Mouse (Mus musculus) lung, postnatal 36 days (tissue): ENCODE data around the gene Kif1b.

ENCODE experiments used
- DNase-seq: peaks from one replicate; pipeline ENCODE4 v3.0.0; 2022; ENCODE audit warnings: mixed read lengths

Kif1b gene

DNA sequence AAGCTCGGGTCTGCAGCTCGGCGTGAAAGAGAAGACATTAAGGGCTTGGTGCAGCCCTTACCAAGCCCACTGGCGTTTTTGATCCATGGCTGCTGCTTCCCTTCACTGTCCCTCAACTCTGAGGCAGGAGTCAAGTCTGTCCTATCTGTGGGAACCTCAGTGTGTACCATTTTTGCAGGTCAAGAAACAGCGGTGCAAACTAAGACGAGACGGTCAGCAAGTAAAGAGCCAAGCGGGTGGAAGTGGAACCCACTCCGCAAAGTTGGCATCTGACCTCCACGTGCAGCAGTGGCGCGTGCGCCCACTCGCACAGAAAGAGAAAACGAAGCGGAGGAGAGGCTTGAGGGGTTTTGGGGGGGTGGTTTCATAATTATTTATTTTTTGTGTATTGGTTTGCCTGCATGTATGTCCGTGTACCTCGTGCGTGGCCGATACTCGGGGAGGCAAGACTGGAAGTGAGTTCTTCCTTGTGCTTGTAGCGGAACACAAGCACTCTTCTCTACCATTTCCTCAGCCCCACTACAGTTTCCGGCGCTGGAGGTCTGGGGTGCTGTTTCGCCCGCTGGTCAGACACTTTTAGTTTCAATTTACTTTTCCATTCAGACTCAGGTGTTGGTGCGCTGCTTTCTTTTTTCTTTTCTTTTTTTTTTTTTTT lies 140.4 kb downstream of the Kif1b start:
- DNase-seq, result peak; percentile 61

GRCm38 (mm10) chr4:149166215-149166946 lies 141.1 kb downstream of the Kif1b start, which contains the start of gene Pgd:
Gene Pgd (minus strand): TSS chr4:149166771.
- peak; percentile 99 for DNase-seq

DNA sequence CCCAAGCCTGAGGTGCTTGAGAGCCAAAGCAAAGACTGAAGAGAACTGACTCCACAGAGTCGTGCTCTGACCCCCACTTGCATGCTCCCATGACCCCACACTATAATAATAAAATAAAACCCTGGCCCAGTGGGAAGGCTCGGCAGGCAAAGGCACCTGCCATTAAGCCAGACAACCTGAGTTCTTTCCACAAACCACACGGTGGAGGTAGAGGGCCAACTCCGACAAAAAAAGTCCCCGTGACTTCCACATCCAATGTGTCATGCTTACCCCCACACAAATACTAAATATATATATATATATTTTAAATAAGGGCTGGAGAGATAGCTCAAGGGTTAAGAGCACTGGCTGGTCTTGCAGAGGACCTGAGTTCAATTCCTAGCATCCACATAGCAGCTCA lies 143.3 kb downstream of the Kif1b start:
- no peak for DNase-seq

GRCm38 (mm10) chr4:149163196-149163595 lies 144.3 kb downstream of the Kif1b start:
- no peak for DNase-seq

GRCm38 (mm10) chr4:149161166-149161565 lies 146.3 kb downstream of the Kif1b start:
- peak; percentile 67 for DNase-seq

DNA sequence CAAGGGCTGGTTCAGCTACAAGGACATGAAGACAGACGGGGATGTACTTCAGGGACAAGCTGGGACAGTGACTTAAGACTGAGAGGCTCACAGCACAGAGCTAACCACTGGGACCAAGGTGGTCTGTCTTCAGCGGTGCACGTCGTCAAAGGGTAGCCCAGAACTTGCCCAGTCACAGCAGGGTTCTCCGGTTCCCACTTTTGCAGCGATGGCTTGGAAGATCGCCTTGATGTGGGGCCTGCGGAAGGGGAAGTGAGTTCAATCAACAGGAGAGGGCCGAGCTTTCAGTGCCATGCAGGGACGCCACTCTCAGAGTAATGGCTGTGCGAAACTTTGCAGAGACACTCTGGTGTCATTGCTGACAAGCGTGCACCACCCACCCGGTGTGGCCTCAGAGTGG lies 147.6 kb downstream of the Kif1b start:
- no peak for DNase-seq

GRCm38 (mm10) chr4:149159203-149159602 lies 148.3 kb downstream of the Kif1b start:
- no peak for DNase-seq

- no peak for DNase-seq
These were observed 150.0 kb downstream of the Kif1b start for GRCm38 (mm10) chr4:149157415-149157973.

GRCm38 (mm10) chr4:149155711-149156110 lies 151.8 kb downstream of the Kif1b start:
- DNase-seq, result peak; percentile 72

DNA sequence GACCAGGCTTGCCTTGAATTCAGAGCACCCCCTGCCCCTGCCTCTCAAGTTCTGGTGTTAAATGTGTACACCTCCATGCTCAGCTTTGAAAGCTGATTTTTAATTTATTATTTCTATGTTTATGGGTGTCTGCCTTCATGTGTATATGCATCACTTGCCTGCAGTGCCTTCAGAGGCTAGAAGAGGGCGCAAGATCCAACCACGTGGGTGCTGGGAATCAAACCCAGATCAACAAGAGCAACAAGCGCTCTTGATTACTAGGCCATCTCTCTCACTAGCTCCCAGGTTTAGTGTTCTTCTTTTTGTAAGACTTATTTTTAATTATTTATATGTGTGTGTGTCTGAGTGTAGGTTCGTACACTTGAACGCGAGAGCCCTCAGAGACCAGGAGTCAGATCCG lies 152.6 kb downstream of the Kif1b start:
- no peak for DNase-seq

- DNase-seq, result no peak
These were observed 156.8 kb downstream of the Kif1b start for GRCm38 (mm10) chr4:149150721-149151120.

DNA sequence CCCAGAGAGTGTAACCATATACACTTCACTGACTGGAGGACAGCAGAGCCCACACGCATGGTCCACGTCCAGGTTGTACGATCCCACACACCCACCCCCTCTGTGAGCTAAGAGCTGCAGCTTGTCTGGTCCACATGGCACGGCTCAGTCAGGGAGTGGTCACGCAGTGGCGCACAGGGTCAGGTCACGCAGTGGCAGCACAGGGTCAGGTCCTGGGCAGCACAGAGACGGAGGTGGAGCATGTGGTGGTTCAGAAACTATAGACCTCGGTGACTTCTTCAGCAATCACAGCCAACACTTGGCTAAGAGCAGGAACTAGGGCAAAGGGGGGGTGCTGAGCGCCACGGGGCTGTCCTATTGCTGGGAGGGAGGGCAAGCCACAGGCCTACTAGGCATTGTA lies 157.2 kb downstream of the Kif1b start:
- peak; percentile 41 for DNase-seq

- DNase-seq, result peak; percentile 51
These were observed 157.9 kb downstream of the Kif1b start for GRCm38 (mm10) chr4:149149611-149150010.

DNA sequence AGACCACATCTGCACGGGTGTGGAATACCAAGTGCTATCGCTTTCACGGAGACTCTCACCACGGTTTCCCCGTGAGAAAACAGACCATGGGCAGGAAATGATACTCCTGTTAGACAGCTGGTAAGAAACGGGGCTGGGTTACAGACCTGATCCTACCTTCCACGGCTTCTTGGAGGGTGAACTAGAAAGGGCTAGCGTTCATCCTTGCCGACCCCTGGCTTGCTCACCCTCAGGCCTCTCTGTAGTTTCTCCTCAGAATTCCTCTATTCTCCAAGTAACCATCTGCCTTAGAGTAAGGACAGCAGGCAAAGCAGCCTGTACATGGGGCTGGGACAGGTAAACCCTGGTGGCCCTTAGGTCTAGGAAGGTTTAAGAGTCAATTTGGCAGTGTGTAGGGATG lies 158.3 kb downstream of the Kif1b start:
- no peak for DNase-seq

- DNase-seq, result no peak
These were observed 159.4 kb downstream of the Kif1b start for GRCm38 (mm10) chr4:149148084-149148483.

- DNase-seq, result no peak
These were observed 160.0 kb downstream of the Kif1b start for GRCm38 (mm10) chr4:149147528-149147927.

- no peak for DNase-seq
These were observed 162.3 kb downstream of the Kif1b start for GRCm38 (mm10) chr4:149145151-149145550.

DNA sequence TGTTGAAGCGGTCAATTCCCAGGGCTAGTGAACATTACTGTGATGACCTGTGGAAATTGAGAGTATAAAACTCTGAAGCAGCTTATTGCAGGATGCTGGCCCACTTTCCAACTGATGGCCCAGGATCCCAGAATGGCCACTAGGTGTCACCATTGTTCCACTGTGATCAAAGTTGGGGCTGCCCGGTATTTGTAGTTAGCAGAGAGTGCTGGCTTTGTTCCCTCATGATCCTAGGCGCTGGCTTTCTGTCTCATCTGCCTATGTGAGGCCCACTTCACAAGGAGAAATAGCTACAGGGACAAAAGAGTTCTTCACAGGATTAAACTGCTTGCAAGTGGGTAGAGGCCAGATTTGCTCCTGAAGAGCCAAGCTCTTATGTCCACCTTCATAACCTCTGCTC lies 163.0 kb downstream of the Kif1b start:
- peak; percentile 89 for DNase-seq

DNA sequence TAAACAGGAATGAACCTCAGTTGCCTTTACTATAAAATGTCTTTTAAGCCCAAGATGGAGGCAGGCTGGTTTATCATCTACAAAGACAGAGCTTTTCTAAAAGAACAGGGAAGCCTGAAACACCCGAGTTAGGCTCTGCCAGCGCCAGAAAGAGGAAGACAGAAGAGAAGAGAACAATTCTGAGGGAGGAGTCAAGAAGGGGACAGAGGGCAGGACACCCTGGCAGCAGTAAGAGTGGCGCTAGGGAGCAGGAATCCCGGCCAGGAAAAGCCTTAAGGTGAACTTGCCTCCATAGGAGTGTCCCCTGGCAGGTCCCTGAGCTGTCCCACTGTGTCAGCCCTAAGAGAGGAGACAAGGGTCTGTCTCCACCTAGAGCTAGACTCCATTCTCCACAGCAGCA lies 163.9 kb downstream of the Kif1b start:
- DNase-seq, result no peak

GRCm38 (mm10) chr4:149138515-149138914 lies 169.0 kb downstream of the Kif1b start:
- no peak for DNase-seq

DNA sequence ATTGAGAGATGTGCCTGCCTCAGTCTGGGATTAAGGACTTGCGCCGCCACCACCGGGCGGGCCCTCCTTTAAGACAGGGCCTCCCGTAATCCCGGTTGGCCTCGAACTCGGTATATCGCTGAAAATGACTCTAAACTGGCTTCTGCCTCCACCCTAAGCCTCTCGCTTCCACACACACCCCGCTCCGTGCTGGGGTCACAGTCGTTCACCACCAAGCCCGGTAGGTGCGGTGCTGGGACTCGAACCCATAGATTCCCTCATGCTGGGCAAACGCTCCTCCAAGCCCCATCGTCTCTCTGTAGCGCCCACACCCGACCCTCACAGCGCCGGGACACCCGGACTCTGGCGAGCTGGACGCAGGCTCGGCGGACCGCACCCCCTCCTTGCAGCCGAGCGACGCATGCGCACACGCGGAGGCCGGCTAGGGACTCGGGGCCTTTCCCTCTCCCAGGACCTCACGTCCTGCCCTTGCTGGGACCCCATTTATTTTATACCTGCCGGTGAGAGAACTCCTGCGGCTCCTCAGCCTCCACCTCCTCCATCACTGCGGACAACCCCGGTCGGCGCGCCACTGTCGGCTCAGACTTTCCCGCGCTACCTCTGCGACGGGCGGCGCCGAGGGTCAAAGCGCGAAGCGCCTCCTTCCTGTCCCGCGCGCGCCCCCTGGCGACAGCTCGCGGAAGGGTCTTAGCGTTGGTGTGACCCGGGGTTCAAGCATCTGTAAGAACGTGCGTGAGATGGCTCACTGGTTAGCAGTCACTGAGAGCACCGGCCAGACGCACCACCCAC lies 170.3 kb downstream of the Kif1b start, which contains the start of gene Cenps:
Gene Cenps (minus strand): TSS at position 648 of the 789 bp plus-strand sequence.
- DNase-seq, result peak; percentile 94

DNA sequence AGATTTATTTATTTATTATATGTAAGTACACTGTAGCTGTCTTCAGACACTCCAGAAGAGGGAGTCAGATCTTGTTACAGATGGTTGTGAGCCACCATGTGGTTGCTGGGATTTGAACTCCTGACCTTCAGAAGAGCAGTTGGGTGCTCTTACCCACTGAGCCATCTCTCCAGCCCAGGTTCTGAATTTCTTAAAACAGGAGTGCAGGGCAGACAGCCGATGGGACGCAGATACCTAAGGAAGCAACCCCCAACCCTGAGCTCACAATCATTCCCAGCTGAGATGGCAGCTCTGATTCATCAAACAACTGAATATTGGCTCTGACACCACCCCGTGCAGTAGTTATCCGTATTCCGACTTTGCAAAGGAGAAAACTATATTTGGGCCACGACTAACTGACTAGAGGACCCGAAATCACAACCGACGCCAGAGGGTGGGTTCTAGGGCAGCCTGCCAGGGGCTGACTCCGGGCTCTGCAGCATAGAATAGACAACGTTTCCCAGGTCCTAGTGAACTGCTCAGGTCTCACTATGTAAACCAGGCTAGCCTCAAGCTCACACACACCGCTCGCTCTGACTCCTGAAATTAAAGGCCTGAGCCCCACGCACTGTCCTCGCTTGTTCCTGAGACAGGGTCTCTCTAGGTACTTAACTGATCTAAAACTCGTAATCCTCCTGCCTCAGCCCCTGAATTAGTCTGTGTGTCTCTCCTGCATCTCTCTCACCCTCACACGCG lies 171.2 kb downstream of the Kif1b start:
- DNase-seq, result no peak
